Mouse (Mus musculus) T-helper 17 cell (primary cell): ENCODE data around the gene Rabif.

Experiments
- in situ Hi-C, 2 experiments: fragments of 300-600 bp; cut with MboI, MseI; formaldehyde crosslinking; loops; 1 replicate in 1 of 2; 2 replicates in 1 of 2; pipeline ENCODE4 v1.15.1; 2025; ENCODE audit warnings: high pct_unique_total_duplicates in 2 of 2

Rabif gene

GRCm38 (mm10) chr1:134552396-134552795 lies 57.9 kb downstream of the Rabif start:
- in situ Hi-C loops: no loop called here

- in situ Hi-C loops: no loop called here
Observed at GRCm38 (mm10) chr1:134555240-134555870, 60.9 kb downstream of the Rabif start.

- in situ Hi-C loops: no loop called here
Observed at GRCm38 (mm10) chr1:134555871-134556670, 61.6 kb downstream of the Rabif start.

- in situ Hi-C loops: no loop called here
Observed at GRCm38 (mm10) chr1:134556671-134557218, 62.3 kb downstream of the Rabif start.
